Mouse (Mus musculus) limb, embryonic 12.5 days (tissue): ENCODE measurements around the gene Wars. TPM values are rescaled to one million over a fixed set of nuclear protein-coding genes. Genes with fewer than 3 reads are reported as not detected.

Experiments used
- ATAC-seq: fragments of 200-750 bp; cut with Nextera tagmentation; 2 replicates; pipeline ENCODE4 v1.8.0; 2017; ENCODE audit warnings: low read depth, moderate TSS enrichment; ENCODE audit not compliant: insufficient number of reproducible peaks, insufficient read depth, low FRiP score, low TSS enrichment
- H3K27ac ChIP-seq: fragments of 300-500 bp; sonication (generic); 2 replicates; pipeline ENCODE4 v1.5.1; 2016; ENCODE audit warnings: mild to moderate bottlenecking, moderate library complexity
- H3K27me3 ChIP-seq: fragments of 300-500 bp; sonication (generic); 2 replicates; pipeline ENCODE4 v1.6.1; 2016; ENCODE audit warnings: mild to moderate bottlenecking, moderate library complexity
- H3K36me3 ChIP-seq: fragments of 300-500 bp; sonication (generic); 2 replicates; pipeline ENCODE4 v1.6.1; 2016; ENCODE audit warnings: mild to moderate bottlenecking, moderate library complexity
- H3K4me1 ChIP-seq: fragments of 300-500 bp; sonication (generic); replicated peaks from 2 replicates; pipeline ENCODE4 v1.6.1; 2016
- H3K4me2 ChIP-seq: fragments of 300-500 bp; sonication (generic); 2 replicates; pipeline ENCODE4 v1.6.1; 2016; ENCODE audit warnings: mild to moderate bottlenecking, moderate library complexity
- H3K4me3 ChIP-seq: fragments of 300-500 bp; sonication (generic); replicated peaks from 2 replicates; pipeline ENCODE4 v1.5.1; 2016; ENCODE audit warnings: mild to moderate bottlenecking
- H3K9ac ChIP-seq: fragments of 300-500 bp; sonication (generic); replicated peaks from 2 replicates; pipeline ENCODE4 v1.6.1; 2016; ENCODE audit warnings: mild to moderate bottlenecking, moderate library complexity
- H3K9me3 ChIP-seq: fragments of 300-500 bp; sonication (generic); 2 replicates; pipeline ENCODE4 v1.6.1; 2016; ENCODE audit warnings: mild to moderate bottlenecking, moderate library complexity
- WGBS: fragments of 180-500 bp; shearing (Covaris S2); methylation state at CpG from one replicate; pipeline ENCODE4 v1.1.7; 2016; 5-methylcytosine and 5-hydroxymethylcytosine counted together
- polyA plus RNA-seq: library from polyadenylated mRNA; unstranded; fragments of >200 nt; fragmentation: Nextera tagmentation; extraction: Ambion mirVana; gene quantifications from 2 replicates; pipeline ENCODE4 v1.2.1, GENCODE M21; 2016

Gene Wars
- polyA plus RNA-seq, 1 experiment from 2014 or later = 97.0 TPM

DNA sequence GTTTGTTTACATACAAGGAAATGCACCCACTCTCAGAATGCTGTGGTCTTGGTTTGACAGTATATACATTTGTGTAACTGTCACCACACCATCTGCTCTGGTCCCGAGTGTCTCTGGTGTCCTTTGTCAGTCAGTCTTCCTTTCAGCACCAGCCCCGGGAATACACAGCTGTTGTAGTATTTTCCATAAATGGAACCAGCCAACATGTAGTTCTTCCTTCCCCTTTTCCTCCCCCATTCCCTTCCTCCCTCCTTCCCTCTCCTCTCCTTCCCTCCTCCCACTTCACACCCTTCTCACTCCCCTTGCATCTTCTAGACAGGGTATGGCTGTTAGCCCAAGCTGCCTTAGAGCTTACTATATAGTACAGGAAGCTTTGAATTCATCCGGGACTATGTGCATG, 35.5 kb upstream of the Wars start:
- Histone ChIP-seq H3K36me3 (no peaks in the 10 kb centered on the region), H3K27me3 (peaks cover under 1% of the 10 kb centered on the region; the same call in 1 of the 2 replicates), H3K4me1 (peaks cover 24% of the 10 kb centered on the region), H3K4me2 (no peak overlapping the region), H3K9ac (no peak overlapping the region), H3K27ac (no peak overlapping the region), H3K9me3 (no peaks in the 10 kb centered on the region), H3K4me3 (no peak overlapping the region)
- ATAC-seq = no peak
- 73% methylated on average over 3 of the region's 3 CpGs for WGBS

DNA sequence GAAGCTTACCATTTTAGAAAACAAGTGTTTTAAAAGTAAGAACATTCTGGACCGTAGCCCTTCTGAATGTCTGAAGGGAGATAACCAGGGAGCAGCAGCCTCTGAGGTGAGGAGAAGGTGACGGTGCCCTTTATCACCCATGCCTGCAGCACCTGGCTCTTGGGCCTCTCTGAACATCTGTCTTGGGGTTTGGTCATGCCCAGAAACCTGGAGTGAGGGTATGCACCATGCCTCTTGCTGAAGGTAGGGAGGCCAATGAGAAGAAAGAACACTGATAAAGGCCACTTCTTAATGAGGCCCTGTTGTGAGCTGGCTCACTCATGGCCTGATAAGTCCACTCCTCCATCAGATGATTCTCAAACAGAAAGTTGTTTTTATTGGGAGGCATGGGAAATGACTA, 34.3 kb upstream of the Wars start:
- no peak for ATAC-seq
- Histone ChIP-seq H3K4me1 (peaks cover 15% of the 10 kb centered on the region; the same call in 1 of the 2 replicates), H3K4me3 (no peak overlapping the region), H3K4me2 (no peak overlapping the region), H3K9me3 (no peaks in the 10 kb centered on the region), H3K27ac (no peak overlapping the region), H3K27me3 (peaks cover 4% of the 10 kb centered on the region; the same call in 1 of the 2 replicates), H3K36me3 (no peaks in the 10 kb centered on the region), H3K9ac (no peak overlapping the region)
- 71% methylated on average over 2 of the region's 2 CpGs for WGBS

DNA sequence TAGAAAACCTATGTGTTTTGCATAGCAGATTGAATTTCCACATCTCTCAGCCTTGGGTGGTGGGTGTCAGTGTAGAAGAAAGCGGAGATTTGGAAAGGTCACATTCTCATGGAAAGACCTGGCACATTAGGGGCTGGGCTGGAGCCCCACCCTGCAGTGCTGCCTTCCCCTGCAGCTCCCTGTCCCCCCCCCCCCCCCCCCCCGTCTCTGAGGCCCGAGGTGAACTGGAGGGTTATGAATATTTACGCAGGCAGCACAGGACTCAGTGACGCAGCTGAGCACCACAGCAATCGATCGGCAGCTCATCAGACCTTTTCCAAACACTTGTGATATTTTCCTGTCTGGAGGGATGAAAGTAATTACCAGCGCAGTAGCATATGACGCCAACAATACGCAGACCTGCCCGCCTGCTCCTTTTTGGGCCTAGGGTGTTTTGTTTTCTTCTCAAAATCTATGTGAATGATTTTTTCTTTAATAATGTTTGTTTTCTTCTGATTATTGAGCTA, 32.7 kb upstream of the Wars start:
- H3K4me3 ChIP-seq = no peak overlapping the region
- no peaks in the 10 kb centered on the region for H3K36me3 ChIP-seq
- H3K4me2 ChIP-seq = no peak overlapping the region
- no peak overlapping the region for H3K9ac ChIP-seq
- peaks cover 11% of the 10 kb centered on the region; the same call in 1 of the 2 replicates for H3K4me1 ChIP-seq
- WGBS = 70% methylated on average over 9 of the region's 11 CpGs
- H3K27me3 ChIP-seq = peaks cover 4% of the 10 kb centered on the region; the same call in 1 of the 2 replicates
- no peaks in the 10 kb centered on the region for H3K9me3 ChIP-seq
- H3K27ac ChIP-seq = no peak overlapping the region
- no peak for ATAC-seq

DNA sequence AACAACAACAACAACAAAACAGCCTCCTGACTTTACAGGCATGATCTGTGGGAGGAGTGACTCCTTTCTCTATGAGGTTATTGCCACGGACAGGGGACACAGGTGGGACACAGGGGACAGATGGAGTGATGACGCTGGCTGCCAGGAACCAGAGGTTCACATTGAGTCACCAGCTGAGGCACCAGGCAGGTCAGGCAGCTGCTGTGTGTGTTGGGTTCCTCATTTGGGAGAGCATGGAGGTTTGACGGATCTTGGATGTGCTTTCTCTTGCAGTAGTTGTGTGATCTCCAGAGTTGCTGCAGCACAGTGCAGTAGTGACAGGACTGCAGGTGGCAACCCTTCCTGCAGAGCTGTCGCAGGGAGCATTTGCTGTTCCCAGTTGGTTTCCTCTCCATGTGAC, 24.8 kb upstream of the Wars start:
- H3K4me1 ChIP-seq = peaks cover 54% of the 10 kb centered on the region
- H3K27ac ChIP-seq = no peak overlapping the region
- no peaks in the 10 kb centered on the region for H3K36me3 ChIP-seq
- ATAC-seq = no peak
- H3K9ac ChIP-seq = no peak overlapping the region
- no peaks in the 10 kb centered on the region for H3K9me3 ChIP-seq
- WGBS = 63% methylated on average over 4 of the region's 4 CpGs
- no peak overlapping the region for H3K4me3 ChIP-seq
- H3K27me3 ChIP-seq = no peaks in the 10 kb centered on the region
- no peak overlapping the region for H3K4me2 ChIP-seq

DNA sequence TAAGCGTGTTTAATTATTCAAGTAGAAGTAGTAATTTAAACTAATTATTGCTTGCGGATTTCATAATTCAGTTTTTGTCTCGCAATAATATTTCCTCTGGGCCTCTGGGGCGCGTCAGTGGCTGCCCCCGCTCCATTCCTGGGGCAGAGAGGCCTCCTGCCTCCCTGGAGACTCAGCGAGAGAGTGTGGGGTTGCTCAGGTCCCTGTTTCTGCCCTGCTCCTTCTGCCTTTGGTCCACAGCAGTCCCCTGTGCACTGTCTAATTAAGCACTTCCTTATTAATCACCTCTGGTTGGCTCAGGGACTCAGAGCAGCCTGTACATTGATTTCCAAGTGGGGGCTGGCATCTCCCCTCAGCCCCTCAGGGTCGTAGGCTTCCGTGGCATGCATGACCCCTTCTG, 23.5 kb upstream of the Wars start:
- WGBS = 36% methylated on average over 9 of the region's 9 CpGs
- Histone ChIP-seq H3K9ac (no peak overlapping the region), H3K4me3 (no peak overlapping the region), H3K9me3 (no peaks in the 10 kb centered on the region), H3K4me1 (peaks cover 67% of the 10 kb centered on the region), H3K36me3 (no peaks in the 10 kb centered on the region), H3K27ac (no peak overlapping the region), H3K4me2 (peak overlapping the region; percentile 27), H3K27me3 (peaks cover 6% of the 10 kb centered on the region; the same call in 1 of the 2 replicates)
- ATAC-seq = no peak

DNA sequence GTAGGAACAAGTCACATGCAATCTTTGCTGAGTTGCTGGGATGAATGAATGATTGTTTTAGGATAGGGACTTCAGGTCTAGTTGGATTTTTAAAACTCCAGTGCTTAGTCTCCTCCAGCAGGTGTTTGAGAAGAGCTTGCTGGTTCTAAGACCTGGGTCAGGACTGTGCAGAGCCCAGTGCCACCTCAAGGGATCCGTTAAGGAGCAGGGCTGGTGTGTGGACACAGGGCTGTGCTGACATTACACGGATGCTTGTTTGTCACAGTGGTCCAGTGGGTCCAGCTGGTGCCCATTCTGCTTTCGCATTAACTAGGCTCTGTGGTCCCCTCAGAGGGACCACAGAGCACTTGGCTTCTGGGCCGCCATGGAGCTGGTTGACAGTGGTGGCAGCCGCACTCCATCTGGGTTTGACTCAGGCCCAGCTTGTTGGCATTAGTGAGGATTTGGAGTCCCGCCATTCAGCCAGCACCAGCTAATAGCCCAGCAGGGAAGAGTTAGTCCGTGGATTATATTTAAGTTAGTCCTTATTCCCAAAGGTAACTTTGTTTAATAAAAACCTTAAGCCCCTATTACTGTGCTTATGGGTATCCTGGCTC, 22.6 kb upstream of the Wars start:
- no peak overlapping the region for H3K9ac ChIP-seq
- H3K9me3 ChIP-seq = no peaks in the 10 kb centered on the region
- peaks cover 6% of the 10 kb centered on the region; the same call in 1 of the 2 replicates for H3K27me3 ChIP-seq
- H3K4me1 ChIP-seq = peaks cover 75% of the 10 kb centered on the region
- H3K27ac ChIP-seq = peak overlapping the region; percentile 57
- 39% methylated on average over 7 of the region's 7 CpGs for WGBS
- no peaks in the 10 kb centered on the region for H3K36me3 ChIP-seq
- no peak for ATAC-seq
- peak overlapping the region; percentile 3; the same call in 1 of the 2 replicates for H3K4me2 ChIP-seq
- no peak overlapping the region for H3K4me3 ChIP-seq

DNA sequence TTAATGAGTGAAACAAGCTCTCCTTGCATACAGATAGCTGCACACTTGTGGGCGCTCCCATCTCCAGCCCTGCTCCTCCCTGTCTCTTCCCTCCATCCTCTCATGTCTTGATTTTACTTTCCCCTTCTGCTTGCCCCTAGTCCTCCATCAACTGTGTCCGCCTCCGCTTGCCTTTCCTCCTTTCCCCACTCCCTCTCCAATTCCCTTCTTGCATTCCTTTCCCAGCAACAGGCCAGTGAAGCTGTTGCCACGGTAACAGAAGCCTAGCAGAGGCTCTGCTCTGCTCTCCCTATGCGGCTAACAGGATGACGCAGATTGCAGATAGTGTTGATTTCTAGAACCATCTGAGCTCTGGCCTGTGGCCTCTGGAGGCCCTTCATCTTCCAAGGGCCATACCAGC, 21.9 kb upstream of the Wars start:
- peak overlapping the region; percentile 39 for H3K4me2 ChIP-seq
- H3K4me3 ChIP-seq = no peak overlapping the region
- no peak overlapping the region for H3K9ac ChIP-seq
- H3K27me3 ChIP-seq = peaks cover 6% of the 10 kb centered on the region; the same call in 1 of the 2 replicates
- H3K9me3 ChIP-seq = no peaks in the 10 kb centered on the region
- peaks cover 75% of the 10 kb centered on the region for H3K4me1 ChIP-seq
- no peak for ATAC-seq
- no peaks in the 10 kb centered on the region for H3K36me3 ChIP-seq
- H3K27ac ChIP-seq = peak overlapping the region; percentile 80
- 16% methylated on average over 6 of the region's 6 CpGs for WGBS

DNA sequence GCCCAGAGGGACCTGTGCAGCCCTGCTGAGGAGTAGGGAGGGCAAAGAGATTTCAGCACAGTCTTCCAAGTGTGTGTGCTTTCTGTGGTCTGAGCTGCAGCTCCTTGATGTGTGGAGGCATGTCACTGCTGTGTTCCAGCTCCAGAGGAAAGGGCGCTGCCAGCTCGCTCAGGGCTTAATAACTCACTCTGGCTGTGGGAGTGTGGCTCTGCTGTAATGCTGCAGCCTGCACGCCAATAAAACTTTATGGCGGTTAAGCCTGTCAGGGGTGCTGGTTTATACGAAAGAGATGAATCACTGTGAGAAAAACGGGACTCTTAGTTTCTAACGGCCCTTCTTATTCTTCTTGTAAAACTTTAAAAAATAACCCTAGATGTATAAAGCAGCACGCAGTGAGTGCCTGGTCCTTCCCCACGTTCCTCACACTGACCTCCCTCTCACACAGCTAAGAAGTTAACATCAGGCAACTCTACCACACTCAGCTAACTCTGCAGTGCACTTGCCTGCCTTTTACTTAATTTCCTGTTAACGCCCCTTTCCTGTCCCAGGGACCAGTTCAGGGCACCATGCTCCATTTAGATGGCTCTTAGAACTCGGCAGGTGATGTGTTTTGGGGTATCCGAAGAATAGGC, 20.9 kb upstream of the Wars start:
- Histone ChIP-seq H3K4me2 (peak overlapping the region; percentile 39), H3K36me3 (no peaks in the 10 kb centered on the region), H3K4me3 (no peak overlapping the region), H3K27ac (peak overlapping the region; percentile 80), H3K9me3 (no peaks in the 10 kb centered on the region), H3K9ac (no peak overlapping the region), H3K4me1 (peaks cover 79% of the 10 kb centered on the region), H3K27me3 (peaks cover 6% of the 10 kb centered on the region; the same call in 1 of the 2 replicates)
- WGBS = 10% methylated on average over 12 of the region's 12 CpGs
- ATAC-seq = peak; percentile 61

DNA sequence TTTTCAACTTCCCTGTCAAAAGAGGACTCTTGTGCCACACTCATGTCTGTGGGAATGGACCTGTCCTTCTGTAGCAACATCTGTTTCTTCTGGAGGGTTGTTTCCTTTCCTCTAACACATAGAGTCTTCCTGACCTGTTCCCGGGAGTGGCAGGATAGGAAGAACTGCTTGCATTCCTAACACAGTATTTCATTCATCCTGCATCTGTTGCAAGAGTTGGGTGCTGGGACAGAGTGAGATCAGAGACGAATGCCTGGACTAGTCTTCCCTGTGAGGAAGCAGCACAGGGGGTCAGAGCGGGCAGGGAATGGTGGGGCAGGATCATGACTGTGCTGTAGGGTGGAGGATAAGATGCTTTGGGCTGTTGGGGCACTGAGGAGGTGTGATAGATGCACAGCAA, 20.2 kb upstream of the Wars start:
- 0 out of 2 replicates have a peak, but pooled peaks have one; percentile 7 for ATAC-seq
- 52% methylated on average over 3 of the region's 3 CpGs for whole genome bisulfite sequencing
- no peaks in the 10 kb centered on the region for H3K36me3 ChIP-seq
- H3K27ac ChIP-seq = peak overlapping the region; percentile 80
- no peaks in the 10 kb centered on the region for H3K9me3 ChIP-seq
- H3K4me2 ChIP-seq = peak overlapping the region; percentile 39
- peaks cover 78% of the 10 kb centered on the region for H3K4me1 ChIP-seq
- no peak overlapping the region for H3K4me3 ChIP-seq
- H3K9ac ChIP-seq = no peak overlapping the region
- peaks cover 6% of the 10 kb centered on the region; the same call in 1 of the 2 replicates for H3K27me3 ChIP-seq

DNA sequence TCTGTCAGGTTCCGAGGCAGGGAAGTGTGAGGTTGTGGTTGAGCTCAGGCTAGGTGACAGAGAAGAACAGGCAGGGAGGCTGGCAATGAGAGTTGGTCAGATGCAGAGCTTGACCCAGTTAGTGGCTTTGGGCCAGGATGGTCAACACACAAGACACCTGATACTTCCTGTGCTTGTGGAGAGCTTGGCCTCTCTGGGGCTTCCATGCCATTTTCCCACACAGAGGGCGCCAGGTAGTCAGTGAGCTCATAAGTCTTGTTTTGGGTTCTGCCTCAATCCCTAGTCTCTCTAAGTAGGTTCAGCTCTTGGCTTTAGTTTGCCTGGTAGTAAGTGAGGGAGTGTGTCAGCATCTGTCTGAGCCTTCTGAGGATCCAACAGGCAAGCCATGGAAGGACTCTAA, 18.5 kb upstream of the Wars start:
- Histone ChIP-seq H3K4me1 (peaks cover 60% of the 10 kb centered on the region), H3K4me2 (no peak overlapping the region), H3K4me3 (no peak overlapping the region), H3K9ac (no peak overlapping the region), H3K27ac (no peak overlapping the region), H3K36me3 (no peaks in the 10 kb centered on the region), H3K9me3 (no peaks in the 10 kb centered on the region), H3K27me3 (peaks cover 16% of the 10 kb centered on the region)
- 93% methylated on average over 2 of the region's 2 CpGs for WGBS
- ATAC-seq = no peak

DNA sequence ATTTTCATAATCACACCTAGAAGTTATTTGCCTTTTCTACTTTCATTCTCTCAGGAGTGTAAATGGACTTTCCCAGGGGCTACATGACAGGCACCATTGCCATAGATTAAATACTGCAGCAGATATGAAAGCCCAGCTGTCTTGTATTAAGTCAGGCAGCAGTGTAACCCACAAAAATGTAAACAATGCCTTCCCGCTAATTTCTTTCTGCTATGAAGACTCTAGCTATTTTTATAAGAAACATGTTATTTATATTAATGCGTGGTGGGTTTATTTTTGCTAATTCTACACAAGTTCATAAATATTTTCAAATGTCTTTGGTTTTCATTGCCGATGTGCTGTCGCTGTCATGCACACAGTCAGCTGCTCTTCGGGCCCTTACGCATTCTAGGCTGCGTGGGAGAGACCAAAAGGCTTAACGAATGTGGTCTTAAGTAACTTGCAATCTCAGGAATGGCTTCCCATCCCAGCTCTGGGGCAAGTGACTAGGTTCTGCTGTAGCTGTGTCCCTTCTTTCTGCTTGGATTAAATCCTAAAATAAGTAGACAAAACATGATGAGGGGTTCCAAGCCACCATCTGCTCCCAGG, 16.0 kb upstream of the Wars start:
- Histone ChIP-seq H3K27me3 (peaks cover 36% of the 10 kb centered on the region), H3K4me1 (peaks cover 49% of the 10 kb centered on the region), H3K36me3 (no peaks in the 10 kb centered on the region), H3K4me2 (no peak overlapping the region), H3K9me3 (no peaks in the 10 kb centered on the region), H3K4me3 (no peak overlapping the region), H3K9ac (no peak overlapping the region), H3K27ac (no peak overlapping the region)
- ATAC-seq = no peak
- WGBS = 83% methylated on average over 8 of the region's 8 CpGs
